Mouse (Mus musculus): ENCODE results near the gene Ppp3cb.

DNA sequence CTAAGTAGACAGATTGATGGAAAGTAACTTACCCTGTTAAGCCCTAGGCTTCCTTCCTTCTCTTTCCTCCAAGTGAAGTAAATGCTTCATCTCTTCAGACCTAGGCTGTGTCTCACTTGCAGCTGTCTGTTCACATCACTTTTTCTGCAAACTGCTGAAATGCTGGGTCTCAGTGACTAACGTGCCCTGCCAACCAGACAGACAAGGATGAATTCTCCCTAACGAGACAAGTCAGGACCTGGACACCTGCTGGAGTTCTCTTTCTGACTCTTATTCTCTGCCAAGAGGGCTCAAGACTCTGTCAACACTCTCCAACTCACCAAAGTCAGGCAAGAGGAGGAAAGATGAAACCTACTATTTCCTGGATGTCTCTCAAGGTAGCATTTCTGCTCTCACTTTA lies 49.8 kb downstream of the Ppp3cb start, which contains the start of gene Mss51:
- TF ChIP-seq POLR2A (IDR thresholded peaks at IDR 0.05; ENCODE audit: control insufficient read depth, low read depth, low read length) (no peak), CTCF (IDR thresholded peaks at IDR 0.05; ENCODE audit: control insufficient read depth, insufficient read depth, insufficient replicate concordance, low read depth, low read length) (no peak)
